Mouse (Mus musculus) forebrain, postnatal 0 days (tissue): ENCODE results near the gene Anks1. TPM values are rescaled to one million over a fixed set of nuclear protein-coding genes. Genes with fewer than 3 reads are reported as not detected.

Experiments used
- ATAC-seq: fragments of 200-750 bp; cut with Nextera tagmentation; 2 replicates; pipeline ENCODE4 v1.8.0; 2017; ENCODE audit warnings: mild to moderate bottlenecking, moderate library complexity
- DNase-seq: peaks from one replicate; pipeline ENCODE4 v3.0.0-alpha.2; 2015
- H3K27ac ChIP-seq: fragments of 300-500 bp; sonication (generic); 2 replicates; pipeline ENCODE4 v1.5.1; 2014; ENCODE audit warnings: low read depth, mild to moderate bottlenecking, antibody characterized with exemption, low read length, moderate library complexity, mixed read lengths
- H3K27me3 ChIP-seq: fragments of 300-500 bp; sonication (generic); 2 replicates; pipeline ENCODE4 v1.6.1; 2014; ENCODE audit warnings: mild to moderate bottlenecking, low read length, mixed read lengths; ENCODE audit not compliant: insufficient read depth
- H3K36me3 ChIP-seq: fragments of 300-500 bp; sonication (generic); 2 replicates; pipeline ENCODE4 v1.6.1; 2014; ENCODE audit warnings: mild to moderate bottlenecking, moderate library complexity; ENCODE audit not compliant: insufficient read depth
- H3K4me1 ChIP-seq: fragments of 300-500 bp; sonication (generic); 2 replicates; pipeline ENCODE4 v1.6.1; 2014; ENCODE audit warnings: antibody characterized with exemption; ENCODE audit not compliant: insufficient read depth
- H3K4me2 ChIP-seq: fragments of 300-500 bp; sonication (generic); 2 replicates; pipeline ENCODE4 v1.6.1; 2014; ENCODE audit warnings: low read depth, mild to moderate bottlenecking, moderate library complexity
- H3K4me3 ChIP-seq: fragments of 300-500 bp; sonication (generic); 2 replicates; pipeline ENCODE4 v1.5.1; 2014; ENCODE audit warnings: low read depth, low read length, mixed read lengths
- H3K9ac ChIP-seq: fragments of 300-500 bp; sonication (generic); 2 replicates; pipeline ENCODE4 v1.6.1; 2014; ENCODE audit warnings: mild to moderate bottlenecking
- H3K9me3 ChIP-seq: fragments of 300-500 bp; sonication (generic); 2 replicates; pipeline ENCODE4 v1.6.1; 2016; ENCODE audit warnings: low read length
- CTCF ChIP-seq: sonication (generic); IDR thresholded peaks from 2 replicates; pipeline ENCODE4 v1.5.1; 2016; ENCODE audit warnings: antibody characterized with exemption, control low read depth, low read depth
- WGBS: fragments of 180-500 bp; shearing (Covaris S2); extraction: QIAGEN DNeasy Blood & Tissue Kit; methylation state at CpG from one replicate; pipeline ENCODE4 v1.1.7; 2014; 5-methylcytosine and 5-hydroxymethylcytosine counted together
- polyA plus RNA-seq: library from polyadenylated mRNA; unstranded; fragments of >200 nt; fragmentation: Nextera tagmentation; extraction: Ambion mirVana; gene quantifications from 2 replicates; pipeline ENCODE4 v1.2.1, GENCODE M21; 2015
- total RNA-seq: library from RNA; depleted of rRNA; stranded (reverse); fragments of >200 nt; gene quantifications from 2 replicates; pipeline ENCODE4 v1.2.3, GENCODE M21; 2014

Gene Anks1
- total and polyA plus RNA-seq, 2 experiments from 2014 or later = 21.1 to 67.4 TPM

DNA sequence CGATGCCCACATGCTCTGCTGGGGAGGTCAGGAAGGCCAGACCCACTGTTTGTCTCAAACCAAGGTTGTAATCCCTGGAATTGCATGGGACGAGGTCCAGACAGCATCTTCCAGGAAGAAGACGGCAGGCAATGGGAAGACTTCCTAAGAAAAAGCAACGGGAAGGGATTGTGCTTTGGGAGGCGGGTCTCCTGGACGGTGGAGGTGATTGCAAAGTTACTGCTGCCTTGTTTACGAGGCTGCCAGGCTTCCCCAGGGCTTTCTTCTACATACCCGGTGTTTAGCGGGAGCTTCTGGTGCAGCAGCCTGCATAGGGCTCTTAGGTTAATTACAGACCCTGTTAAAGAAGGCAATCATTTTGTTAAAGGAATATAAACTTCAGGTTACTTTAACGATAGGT lies 119.1 kb downstream of the Anks1 start:
- ATAC-seq = no peak
- Histone ChIP-seq H3K9me3 (no peaks in the 10 kb centered on the region), H3K4me2 (no peak overlapping the region), H3K27me3 (no peaks in the 10 kb centered on the region), H3K4me1 (peaks cover 27% of the 10 kb centered on the region), H3K27ac (no peak overlapping the region), H3K4me3 (no peak overlapping the region), H3K36me3 (no peaks in the 10 kb centered on the region), H3K9ac (no peak overlapping the region)
- no peak for DNase-seq
- WGBS = 62% methylated on average over 10 of the region's 10 CpGs
- no peak for TF ChIP-seq CTCF

DNA sequence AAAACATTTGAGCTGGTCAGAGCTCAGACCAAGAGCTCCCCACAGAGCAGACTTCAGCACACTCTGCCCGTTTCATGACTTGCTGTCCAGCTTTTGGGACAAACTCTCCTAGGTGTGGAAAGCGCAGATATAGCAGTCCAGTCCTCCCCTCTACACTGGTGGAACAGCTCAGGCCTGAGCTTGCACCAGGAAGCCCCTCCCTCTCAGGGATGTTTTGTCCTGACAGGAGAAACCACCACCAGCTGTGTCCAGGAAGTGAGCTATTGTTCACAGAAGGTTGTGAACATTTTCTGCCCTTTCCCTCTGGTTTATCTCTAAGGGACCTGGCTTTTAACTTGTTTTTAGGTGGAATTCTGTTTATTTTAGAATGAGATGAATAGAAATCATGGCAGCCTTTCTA lies 120.2 kb downstream of the Anks1 start:
- H3K27ac ChIP-seq = no peak overlapping the region
- no peaks in the 10 kb centered on the region for H3K36me3 ChIP-seq
- H3K4me1 ChIP-seq = peaks cover 22% of the 10 kb centered on the region
- no peak overlapping the region for H3K4me3 ChIP-seq
- no peak overlapping the region for H3K4me2 ChIP-seq
- H3K27me3 ChIP-seq = no peaks in the 10 kb centered on the region
- no peaks in the 10 kb centered on the region for H3K9me3 ChIP-seq
- no peak for DNase-seq
- TF ChIP-seq CTCF = no peak
- no peak overlapping the region for H3K9ac ChIP-seq
- WGBS = 68% methylated on average over 2 of the region's 2 CpGs
- no peak for ATAC-seq

DNA sequence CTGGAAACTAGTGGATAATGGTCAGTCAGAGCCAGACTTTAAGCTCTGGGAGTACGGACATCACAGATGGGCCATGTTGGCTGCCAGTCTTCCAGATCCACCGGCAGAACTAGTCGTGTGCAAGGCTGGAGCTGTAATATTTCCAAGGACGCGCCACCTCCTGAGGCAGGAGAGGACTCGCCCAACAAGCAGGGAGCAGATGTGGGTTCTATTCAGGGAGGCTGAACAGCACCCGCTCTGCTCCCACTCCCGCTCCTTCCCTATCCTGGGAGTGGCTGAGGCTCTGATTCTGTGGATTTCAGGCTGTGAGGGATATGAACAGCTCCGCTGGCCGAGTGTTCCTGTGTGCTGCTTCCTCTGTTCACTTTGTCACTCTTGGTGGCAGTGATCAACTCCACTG lies 121.3 kb downstream of the Anks1 start:
- Histone ChIP-seq H3K9ac (no peak overlapping the region), H3K4me3 (no peak overlapping the region), H3K27me3 (no peaks in the 10 kb centered on the region), H3K4me2 (no peak overlapping the region), H3K27ac (no peak overlapping the region), H3K4me1 (peaks cover 17% of the 10 kb centered on the region), H3K9me3 (no peaks in the 10 kb centered on the region), H3K36me3 (no peaks in the 10 kb centered on the region)
- no peak for TF ChIP-seq CTCF
- ATAC-seq = 0 out of 2 replicates have a peak, but pooled peaks have one; percentile 19
- WGBS = 77% methylated on average over 10 of the region's 10 CpGs
- no peak for DNase-seq

DNA sequence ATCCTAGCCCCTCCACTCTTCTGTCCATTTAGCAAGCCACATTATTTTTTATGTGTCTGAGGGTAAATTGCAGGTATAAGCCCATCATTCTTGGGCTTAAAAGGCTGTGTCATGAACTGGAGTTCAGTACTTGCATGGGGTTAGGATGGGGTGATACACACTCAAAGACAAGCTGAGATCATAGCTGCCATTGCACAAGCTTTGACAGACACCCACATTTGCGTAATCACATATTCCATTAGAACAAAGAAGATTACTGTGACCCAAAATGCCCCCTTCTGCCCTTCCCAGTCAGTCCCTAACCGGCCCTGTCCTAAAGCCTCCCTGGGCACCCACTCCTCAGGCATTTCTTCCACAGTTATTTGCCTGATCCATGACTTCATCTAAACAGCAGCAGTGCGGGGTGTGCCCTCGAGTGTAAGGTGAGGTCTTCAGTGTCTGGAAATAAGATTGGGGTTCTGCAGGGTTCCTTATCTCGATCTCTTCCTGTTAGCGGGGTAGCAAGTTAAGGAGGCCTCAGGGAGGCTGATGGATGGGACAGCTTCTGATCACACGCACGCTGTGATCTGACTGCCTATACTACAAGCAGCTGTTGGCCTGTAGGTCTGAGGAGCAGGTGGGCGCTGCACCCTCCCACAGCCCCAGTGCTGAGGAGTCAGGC lies 122.3 kb downstream of the Anks1 start:
- ATAC-seq = no peak
- no peaks in the 10 kb centered on the region for H3K27me3 ChIP-seq
- 88% methylated on average over 9 of the region's 9 CpGs for WGBS
- no peaks in the 10 kb centered on the region for H3K36me3 ChIP-seq
- H3K4me1 ChIP-seq = peaks cover 9% of the 10 kb centered on the region
- no peak overlapping the region for H3K9ac ChIP-seq
- no peak for DNase-seq
- H3K27ac ChIP-seq = no peak overlapping the region
- no peak for TF ChIP-seq CTCF
- no peak overlapping the region for H3K4me3 ChIP-seq
- H3K4me2 ChIP-seq = no peak overlapping the region
- H3K9me3 ChIP-seq = no peaks in the 10 kb centered on the region

DNA sequence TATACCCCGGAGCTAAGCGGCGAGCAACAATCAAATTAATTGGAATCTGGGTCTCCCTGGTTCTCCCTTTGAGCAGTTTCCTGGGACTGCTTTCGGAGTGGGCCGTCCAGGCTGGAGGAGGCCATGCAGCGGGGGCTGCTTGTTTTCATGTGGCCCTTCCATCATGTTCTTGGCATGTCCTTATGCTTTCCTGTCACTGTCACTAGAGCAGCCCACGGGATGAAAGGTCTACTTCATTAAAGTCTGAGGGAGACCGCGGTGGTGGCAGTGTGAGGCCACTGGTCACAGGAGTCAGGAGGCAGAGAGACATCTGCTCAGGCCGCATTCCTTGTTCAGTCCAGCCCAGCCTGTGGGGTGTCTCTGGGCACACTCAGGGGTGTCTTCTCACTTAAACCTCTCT lies 123.1 kb downstream of the Anks1 start:
- no peaks in the 10 kb centered on the region for H3K27me3 ChIP-seq
- no peaks in the 10 kb centered on the region for H3K36me3 ChIP-seq
- no peak overlapping the region for H3K4me3 ChIP-seq
- H3K4me2 ChIP-seq = no peak overlapping the region
- 0 out of 2 replicates have a peak overlapping the region, but pooled peaks have one; percentile 50 for H3K27ac ChIP-seq
- no peak for TF ChIP-seq CTCF
- ATAC-seq (no peak), DNase-seq (no peak)
- H3K9me3 ChIP-seq = no peaks in the 10 kb centered on the region
- WGBS = 46% methylated on average over 10 of the region's 10 CpGs
- H3K4me1 ChIP-seq = peaks cover 9% of the 10 kb centered on the region
- 0 out of 2 replicates have a peak overlapping the region, but pooled peaks have one; percentile 10 for H3K9ac ChIP-seq

DNA sequence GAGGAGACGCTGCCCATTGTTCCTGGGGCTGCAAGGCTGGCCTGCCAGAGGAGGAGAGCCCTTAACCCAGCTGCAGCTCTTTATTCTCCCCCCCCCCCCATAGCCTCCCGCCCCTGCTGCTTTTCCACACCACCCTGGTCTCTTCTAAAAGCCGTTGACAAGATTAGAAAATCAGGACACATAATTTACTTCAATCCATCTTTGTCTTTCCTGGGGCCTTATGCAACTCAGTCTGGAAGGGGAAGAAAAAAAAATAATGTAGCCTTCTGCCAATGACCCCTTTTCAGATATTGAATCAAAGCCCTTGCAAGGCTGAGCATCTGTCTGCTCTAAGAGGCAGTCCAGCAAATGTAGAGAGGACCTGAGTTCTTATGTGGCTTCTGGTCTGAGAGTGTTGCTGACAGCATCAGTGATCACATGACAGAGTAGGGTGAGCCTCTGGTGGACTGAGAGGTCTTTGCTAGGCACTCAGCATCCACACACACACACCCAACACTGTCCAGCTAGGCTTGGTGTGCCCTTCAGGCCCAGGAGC lies 124.0 kb downstream of the Anks1 start:
- Histone ChIP-seq H3K27ac (peak overlapping the region; percentile 50; the same call in 1 of the 2 replicates), H3K27me3 (no peaks in the 10 kb centered on the region), H3K9me3 (no peaks in the 10 kb centered on the region), H3K9ac (no peak overlapping the region), H3K4me1 (peaks cover 6% of the 10 kb centered on the region), H3K36me3 (no peaks in the 10 kb centered on the region), H3K4me3 (no peak overlapping the region), H3K4me2 (no peak overlapping the region)
- ATAC-seq (no peak), DNase-seq (no peak)
- TF ChIP-seq CTCF = no peak
- 13% methylated on average over 3 of the region's 3 CpGs for WGBS

DNA sequence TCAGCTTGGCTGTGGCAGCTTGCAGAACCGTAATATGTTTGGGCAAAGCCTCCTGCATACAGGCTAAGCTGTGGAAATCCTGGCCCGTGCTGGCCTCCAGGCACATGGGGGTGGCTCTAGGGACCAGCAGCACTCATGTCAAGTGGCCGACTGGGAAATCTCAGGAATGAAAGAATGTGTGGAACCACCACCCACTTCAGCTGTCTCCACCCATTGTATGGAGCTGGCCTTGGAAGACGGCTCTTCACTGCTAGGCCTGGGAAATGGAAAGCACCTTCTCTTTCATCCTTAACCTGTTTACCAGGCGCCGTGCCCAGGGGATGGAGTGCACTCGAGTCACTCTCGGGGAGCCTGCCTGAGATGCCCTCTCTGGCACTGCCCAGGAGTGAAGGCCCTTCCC lies 125.9 kb downstream of the Anks1 start:
- H3K9me3 ChIP-seq = no peaks in the 10 kb centered on the region
- no peak overlapping the region for H3K27ac ChIP-seq
- DNase-seq = no peak

More for the DNA sequence above, 125.9 kb downstream of the Anks1 start:
- 58% methylated on average over 8 of the region's 8 CpGs for WGBS
- no peak for TF ChIP-seq CTCF
- Histone ChIP-seq H3K4me3 (no peak overlapping the region), H3K27me3 (no peaks in the 10 kb centered on the region), H3K36me3 (peaks cover 11% of the 10 kb centered on the region), H3K4me1 (peaks cover 4% of the 10 kb centered on the region; the same call in 1 of the 2 replicates), H3K9ac (no peak overlapping the region), H3K4me2 (no peak overlapping the region)
- ATAC-seq = no peak
